Mouse (Mus musculus) heart, adult 2 months (tissue): ENCODE data around the gene Sec14l1.

Experiments
- CTCF ChIP-seq: fragments of 200-600 bp; IDR thresholded peaks from 2 replicates; pipeline ENCODE4 v1.8.1; 2022; ENCODE audit warnings: antibody characterized with exemption, mild to moderate bottlenecking, moderate library complexity
- EP300 ChIP-seq: fragments of 200-500 bp; IDR thresholded peaks from 2 replicates; pipeline ENCODE4 v1.6.1; 2011; ENCODE audit warnings: low read depth, low read length, control low read depth; ENCODE audit not compliant: insufficient read depth
- POLR2A ChIP-seq: fragments of 200-500 bp; IDR thresholded peaks from 2 replicates; pipeline ENCODE4 v1.6.1; 2011; ENCODE audit warnings: mild to moderate bottlenecking, low read depth, low read length, control low read depth; ENCODE audit not compliant: insufficient read depth

DNA sequence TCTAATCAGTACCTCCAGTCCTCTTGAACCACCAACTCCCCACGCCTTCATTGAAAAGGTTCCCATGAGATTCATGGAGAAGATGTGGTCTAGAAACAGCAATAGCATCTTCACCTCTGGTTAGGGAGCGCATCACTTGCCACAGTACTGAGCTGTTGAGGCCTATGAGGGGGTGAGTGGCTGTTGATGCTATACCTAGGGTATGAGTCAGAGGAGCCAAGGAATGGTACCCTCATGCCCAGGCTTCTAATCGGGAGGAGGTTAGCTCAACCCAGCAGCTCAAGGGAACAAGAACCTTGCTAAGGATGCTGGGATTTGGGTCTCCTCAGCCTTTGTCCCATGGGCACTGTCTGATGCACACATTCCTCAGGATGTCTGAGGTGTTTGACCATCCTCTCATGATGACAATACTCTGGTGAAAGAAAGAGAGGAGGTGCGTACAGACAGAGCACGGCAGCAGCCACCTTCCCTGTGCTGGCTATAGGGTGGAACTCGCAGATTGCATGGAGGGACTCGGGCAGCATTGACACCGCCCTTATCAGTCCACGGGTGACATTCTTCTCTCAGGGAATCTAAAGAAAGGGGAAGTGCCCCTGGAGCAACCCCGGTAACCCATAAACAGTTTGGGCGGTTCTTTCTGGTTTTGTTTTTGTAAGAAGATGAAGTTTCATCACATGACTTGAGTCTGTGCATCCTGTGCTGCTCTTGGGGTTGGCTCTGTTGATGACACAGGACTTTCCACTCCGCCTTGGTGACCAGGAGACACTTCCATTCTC lies 5.6 kb upstream of the Sec14l1 start:
- TF ChIP-seq POLR2A (no peak), CTCF (no peak), EP300 (no peak)
